Mouse (Mus musculus) lung, postnatal 0 days (tissue): ENCODE results near the gene Ddx10. TPM values are rescaled to one million over a fixed set of nuclear protein-coding genes. Genes with fewer than 3 reads are reported as not detected.

Source experiments
- ATAC-seq: fragments of 200-750 bp; cut with Nextera tagmentation; 2 replicates; pipeline ENCODE4 v1.8.0; 2017; ENCODE audit warnings: moderate library complexity
- DNase-seq: peaks from one replicate; pipeline ENCODE4 v3.0.0-alpha.2; 2016; ENCODE audit warnings: low spot score
- H3K27ac ChIP-seq: fragments of 300-500 bp; sonication (generic); 2 replicates; pipeline ENCODE4 v1.5.1; 2014; ENCODE audit warnings: antibody characterized with exemption, mild to moderate bottlenecking, low read length, mixed read lengths
- H3K27me3 ChIP-seq: fragments of 300-500 bp; sonication (generic); replicated peaks from 2 replicates; pipeline ENCODE4 v1.6.1; 2014; ENCODE audit warnings: low read length, mixed read lengths; ENCODE audit not compliant: insufficient read depth
- H3K36me3 ChIP-seq: fragments of 300-500 bp; sonication (generic); 2 replicates; pipeline ENCODE4 v1.6.1; 2014; ENCODE audit warnings: low read length, mixed read lengths; ENCODE audit not compliant: insufficient read depth
- H3K4me1 ChIP-seq: fragments of 300-500 bp; sonication (generic); 2 replicates; pipeline ENCODE4 v1.6.1; 2014; ENCODE audit warnings: antibody characterized with exemption, low read depth, low read length, mixed read lengths; ENCODE audit not compliant: insufficient read depth
- H3K4me2 ChIP-seq: fragments of 300-500 bp; sonication (generic); replicated peaks from 2 replicates; pipeline ENCODE4 v1.6.1; 2014; ENCODE audit warnings: low read depth, mild to moderate bottlenecking, low read length, moderate library complexity, mixed read lengths
- H3K4me3 ChIP-seq: fragments of 300-500 bp; sonication (generic); 2 replicates; pipeline ENCODE4 v1.5.1; 2014; ENCODE audit warnings: low read depth, low read length
- H3K9ac ChIP-seq: fragments of 300-500 bp; sonication (generic); replicated peaks from 2 replicates; pipeline ENCODE4 v1.6.1; 2014; ENCODE audit warnings: low read depth, mild to moderate bottlenecking
- H3K9me3 ChIP-seq: fragments of 300-500 bp; sonication (generic); 2 replicates; pipeline ENCODE4 v1.6.1; 2016; ENCODE audit warnings: low read length, mixed read lengths
- CTCF ChIP-seq: IDR thresholded peaks from 2 replicates; pipeline ENCODE4 v1.5.1; 2016; ENCODE audit warnings: antibody characterized with exemption, mild to moderate bottlenecking
- EP300 ChIP-seq: IDR thresholded peaks from 2 replicates; pipeline ENCODE4 v1.6.1; 2016; ENCODE audit warnings: antibody characterized with exemption, mild to moderate bottlenecking, control low read depth
- WGBS: fragments of 180-500 bp; shearing (Covaris S2); extraction: QIAGEN DNeasy Blood & Tissue Kit; methylation state at CpG from one replicate; pipeline ENCODE4 v1.1.7; 2014; 5-methylcytosine and 5-hydroxymethylcytosine counted together
- polyA plus RNA-seq: library from polyadenylated mRNA; unstranded; fragments of >200 nt; fragmentation: Nextera tagmentation; extraction: Ambion mirVana; gene quantifications from 2 replicates; pipeline ENCODE4 v1.2.1, GENCODE M21; 2015

The Ddx10 gene
- polyA plus RNA-seq, 1 experiment from 2014 or later, result 14.2 TPM

GRCm38 (mm10) chr9:53140610-53141165 lies 107.2 kb downstream of the Ddx10 start:
- H3K36me3 ChIP-seq, result no peaks in the 10 kb centered on the region
- H3K4me3 ChIP-seq, result no peak overlapping the region
- WGBS, result 80% methylated on average over 8 of the region's 8 CpGs
- H3K9ac ChIP-seq, result no peak overlapping the region
- no peak overlapping the region for H3K27ac ChIP-seq
- ATAC-seq (no peak), DNase-seq (no peak)
- no peak overlapping the region for H3K4me2 ChIP-seq
- no peaks in the 10 kb centered on the region for H3K27me3 ChIP-seq
- no peaks in the 10 kb centered on the region for H3K4me1 ChIP-seq
- H3K9me3 ChIP-seq, result no peaks in the 10 kb centered on the region
- no peak for TF ChIP-seq EP300
- no peak for TF ChIP-seq CTCF

- ATAC-seq (no peak), DNase-seq (no peak)
- WGBS, result 91% methylated on average over 1 of the region's 1 CpGs
- H3K9me3 ChIP-seq, result no peaks in the 10 kb centered on the region
- no peak for TF ChIP-seq CTCF
- TF ChIP-seq EP300, result no peak
- no peaks in the 10 kb centered on the region for H3K27me3 ChIP-seq
- H3K4me2 ChIP-seq, result no peak overlapping the region
- no peaks in the 10 kb centered on the region for H3K4me1 ChIP-seq
- H3K27ac ChIP-seq, result no peak overlapping the region
- no peak overlapping the region for H3K4me3 ChIP-seq
- no peaks in the 10 kb centered on the region for H3K36me3 ChIP-seq
- no peak overlapping the region for H3K9ac ChIP-seq
Measured at GRCm38 (mm10) chr9:53132826-53133225, 115.0 kb downstream of the Ddx10 start.

GRCm38 (mm10) chr9:53130460-53130859 lies 117.4 kb downstream of the Ddx10 start:
- H3K27ac ChIP-seq, result no peak overlapping the region
- H3K9me3 ChIP-seq, result no peaks in the 10 kb centered on the region
- H3K4me2 ChIP-seq, result no peak overlapping the region
- H3K4me3 ChIP-seq, result no peak overlapping the region
- H3K27me3 ChIP-seq, result no peaks in the 10 kb centered on the region
- DNase-seq, result no peak
- no peaks in the 10 kb centered on the region for H3K36me3 ChIP-seq
- TF ChIP-seq EP300 (no peak), CTCF (no peak)
- ATAC-seq, result no peak
- H3K9ac ChIP-seq, result no peak overlapping the region
- WGBS, result 80% methylated on average over 2 of the region's 2 CpGs
- no peaks in the 10 kb centered on the region for H3K4me1 ChIP-seq

- Histone ChIP-seq H3K4me1 (no peaks in the 10 kb centered on the region), H3K4me2 (no peak overlapping the region), H3K9me3 (no peaks in the 10 kb centered on the region), H3K27me3 (no peaks in the 10 kb centered on the region), H3K4me3 (no peak overlapping the region), H3K27ac (no peak overlapping the region), H3K9ac (no peak overlapping the region), H3K36me3 (no peaks in the 10 kb centered on the region)
- 88% methylated on average over 1 of the region's 1 CpGs for whole genome bisulfite sequencing
- TF ChIP-seq CTCF (no peak), EP300 (no peak)
- DNase-seq, result no peak
- ATAC-seq, result no peak
Measured at GRCm38 (mm10) chr9:53101103-53101502, 146.8 kb downstream of the Ddx10 start.

- ATAC-seq, result no peak
- Histone ChIP-seq H3K4me1 (no peaks in the 10 kb centered on the region), H3K4me3 (no peak overlapping the region), H3K36me3 (no peaks in the 10 kb centered on the region), H3K27ac (no peak overlapping the region), H3K9ac (no peak overlapping the region), H3K27me3 (no peaks in the 10 kb centered on the region), H3K9me3 (no peaks in the 10 kb centered on the region), H3K4me2 (no peak overlapping the region)
- peak; percentile 28 for DNase-seq
- 66% methylated on average over 5 of the region's 5 CpGs for WGBS
- TF ChIP-seq EP300, result no peak
- no peak for TF ChIP-seq CTCF
Measured at GRCm38 (mm10) chr9:53095319-53096165, 152.3 kb downstream of the Ddx10 start.

- Histone ChIP-seq H3K27ac (no peak overlapping the region), H3K4me3 (no peak overlapping the region), H3K27me3 (no peaks in the 10 kb centered on the region), H3K4me2 (no peak overlapping the region), H3K9ac (no peak overlapping the region), H3K4me1 (no peaks in the 10 kb centered on the region), H3K36me3 (no peaks in the 10 kb centered on the region), H3K9me3 (no peaks in the 10 kb centered on the region)
- ATAC-seq, result no peak
- TF ChIP-seq CTCF, result no peak
- no peak for TF ChIP-seq EP300
- 82% methylated on average over 7 of the region's 7 CpGs for WGBS
- DNase-seq, result no peak
Measured at GRCm38 (mm10) chr9:53094536-53094935, 153.3 kb downstream of the Ddx10 start.
